Mouse (Mus musculus) ES-Bruce4 (cell line): ENCODE results near the gene Arfgef3.

Experiments used
- CTCF ChIP-seq: IDR thresholded peaks from one replicate; pipeline ENCODE4 v1.8.1; 2011; ENCODE audit warnings: low read depth, low read length
- EP300 ChIP-seq: IDR thresholded peaks from 2 replicates; pipeline ENCODE4 v1.6.1; 2011; ENCODE audit warnings: low read depth, low read length; ENCODE audit not compliant: insufficient read depth
- POLR2A ChIP-seq: IDR thresholded peaks from one replicate; pipeline ENCODE4 v1.8.1; 2011; ENCODE audit warnings: low read length; ENCODE audit not compliant: insufficient read depth

DNA sequence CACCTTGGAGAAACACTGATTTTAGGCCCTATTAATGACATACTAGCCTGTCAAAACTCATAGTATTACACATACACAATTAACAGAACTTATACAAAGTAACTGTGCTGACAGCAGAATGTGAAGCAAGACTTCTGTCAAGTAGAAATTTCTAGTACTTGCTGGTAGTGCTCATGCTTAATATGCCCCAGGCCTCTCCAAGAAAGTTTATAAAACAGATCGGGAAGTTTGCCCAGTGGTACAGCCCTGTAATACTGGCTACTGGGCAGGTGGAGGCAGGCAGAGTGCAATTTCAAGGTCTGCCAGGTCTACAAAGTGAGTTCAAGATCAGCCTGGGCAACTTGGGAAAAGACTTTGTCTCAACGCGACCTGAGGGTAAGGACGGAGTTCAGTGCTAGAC is 32.3 kb downstream of the Arfgef3 start:
- no peak for TF ChIP-seq POLR2A
- no peak for TF ChIP-seq CTCF
- no peak for TF ChIP-seq EP300
